Mouse (Mus musculus) adipocyte (in vitro differentiated cells): ENCODE measurements around the gene Senp1.
A peak's percentile ranks its signal among the peaks of the same experiment; 100 is the strongest.

Source experiments
- DNase-seq: peaks from one replicate; pipeline ENCODE4 v3.0.0-alpha.2; 2016; ENCODE audit warnings: low spot score

Senp1 gene

GRCm38 (mm10) chr15:98107703-98108296 lies 14.3 kb upstream of the Senp1 start:
- no peak for DNase-seq

GRCm38 (mm10) chr15:98107230-98107629 lies 13.7 kb upstream of the Senp1 start:
- DNase-seq: no peak

- DNase-seq: no peak
These were observed 13.0 kb upstream of the Senp1 start for GRCm38 (mm10) chr15:98106506-98106905.

GRCm38 (mm10) chr15:98102401-98102800 lies 8.9 kb upstream of the Senp1 start:
- DNase-seq: no peak

- DNase-seq: peak; percentile 57
These were observed 5.0 kb upstream of the Senp1 start for GRCm38 (mm10) chr15:98098519-98098918.

GRCm38 (mm10) chr15:98096957-98097356 lies 3.4 kb upstream of the Senp1 start:
- DNase-seq: no peak

- no peak for DNase-seq
These were observed 1.4 kb upstream of the Senp1 start for GRCm38 (mm10) chr15:98094905-98095304.

- DNase-seq: peak; percentile 19
These were observed 998 bp downstream of the Senp1 start, which contains the start of gene Pfkm for GRCm38 (mm10) chr15:98092372-98093120. Gene Pfkm (plus strand): TSS chr15:98092589.

GRCm38 (mm10) chr15:98091841-98092240 lies 1.7 kb downstream of the Senp1 start:
- DNase-seq: no peak

- peak; percentile 59 for DNase-seq
These were observed 3.9 kb downstream of the Senp1 start for GRCm38 (mm10) chr15:98089421-98090183.

GRCm38 (mm10) chr15:98088889-98089288 lies 4.7 kb downstream of the Senp1 start:
- no peak for DNase-seq

GRCm38 (mm10) chr15:98076901-98077300 lies 16.6 kb downstream of the Senp1 start:
- DNase-seq: no peak

- DNase-seq: no peak
These were observed 18.5 kb downstream of the Senp1 start for GRCm38 (mm10) chr15:98075034-98075433.

GRCm38 (mm10) chr15:98074521-98074920 lies 19.0 kb downstream of the Senp1 start:
- no peak for DNase-seq

GRCm38 (mm10) chr15:98070376-98070775 lies 23.2 kb downstream of the Senp1 start:
- no peak for DNase-seq

GRCm38 (mm10) chr15:98069566-98070245 lies 23.8 kb downstream of the Senp1 start:
- no peak for DNase-seq

GRCm38 (mm10) chr15:98068506-98068905 lies 25.0 kb downstream of the Senp1 start:
- DNase-seq: no peak

- DNase-seq: no peak
These were observed 26.1 kb downstream of the Senp1 start for GRCm38 (mm10) chr15:98067492-98067891.

GRCm38 (mm10) chr15:98066602-98067001 lies 26.9 kb downstream of the Senp1 start:
- DNase-seq: no peak

GRCm38 (mm10) chr15:98065881-98066280 lies 27.7 kb downstream of the Senp1 start:
- peak; percentile 64 for DNase-seq

GRCm38 (mm10) chr15:98055246-98055645 lies 38.3 kb downstream of the Senp1 start:
- DNase-seq: peak; percentile 40

- DNase-seq: no peak
These were observed 41.9 kb downstream of the Senp1 start for GRCm38 (mm10) chr15:98051685-98052084.
